Mouse (Mus musculus): Measurements from ENCODE around the gene Snupn.
"Not testable (repeated sequence)": the region's sequence is repeated elsewhere in the genome, so short reads cannot be mapped to it uniquely, and the experiment has no call there.

The Snupn gene

GRCm38 (mm10) chr9:56950414-56951400 is at the start of gene Snupn:
Snupn (plus strand) TSS chr9:56950878.
- peak; percentile 100 for DNase-seq

GRCm38 (mm10) chr9:56901187-56901586 is 49.5 kb upstream of the Snupn start:
- DNase-seq = no peak

GRCm38 (mm10) chr9:56903662-56904061 is 47.0 kb upstream of the Snupn start:
- DNase-seq = no peak

GRCm38 (mm10) chr9:56907549-56907948 is 43.1 kb upstream of the Snupn start:
- no peak for DNase-seq

- not testable (repeated sequence) for DNase-seq
Measured at GRCm38 (mm10) chr9:56909991-56910390, 40.7 kb upstream of the Snupn start.

GRCm38 (mm10) chr9:56911017-56911416 is 39.7 kb upstream of the Snupn start:
- DNase-seq = no peak

- no peak for DNase-seq
Measured at GRCm38 (mm10) chr9:56913991-56914390, 36.7 kb upstream of the Snupn start.

GRCm38 (mm10) chr9:56915116-56915515 is 35.6 kb upstream of the Snupn start:
- no peak for DNase-seq

GRCm38 (mm10) chr9:56915695-56916410 is 34.8 kb upstream of the Snupn start:
- no peak for DNase-seq

- DNase-seq = no peak
Measured at GRCm38 (mm10) chr9:56917131-56917530, 33.5 kb upstream of the Snupn start.

GRCm38 (mm10) chr9:56918466-56918865 is 32.2 kb upstream of the Snupn start:
- no peak for DNase-seq

GRCm38 (mm10) chr9:56922746-56923145 is 27.9 kb upstream of the Snupn start:
- DNase-seq = no peak

GRCm38 (mm10) chr9:56923841-56924650 is 26.6 kb upstream of the Snupn start:
- DNase-seq = no peak

- DNase-seq = peak; percentile 56
Measured at GRCm38 (mm10) chr9:56924651-56925027, 26.0 kb upstream of the Snupn start.

GRCm38 (mm10) chr9:56925291-56926024 is 25.2 kb upstream of the Snupn start:
- no peak for DNase-seq

GRCm38 (mm10) chr9:56926025-56926360 is 24.7 kb upstream of the Snupn start:
- DNase-seq = no peak

- DNase-seq = no peak
Measured at GRCm38 (mm10) chr9:56926387-56926786, 24.3 kb upstream of the Snupn start.

- DNase-seq = peak; percentile 62
Measured at GRCm38 (mm10) chr9:56927191-56928012, 23.3 kb upstream of the Snupn start.

GRCm38 (mm10) chr9:56928041-56928811 is 22.5 kb upstream of the Snupn start, which contains the start of gene Snx33:
Snx33 (minus strand) TSS chr9:56928371.
- peak; percentile 94 for DNase-seq

GRCm38 (mm10) chr9:56929496-56929895 is 21.2 kb upstream of the Snupn start:
- DNase-seq = no peak

- no peak for DNase-seq
Measured at GRCm38 (mm10) chr9:56930556-56930955, 20.1 kb upstream of the Snupn start.

All from embryo, embryonic 11 days (tissue).